22 mouse cellular contexts compared by ENCODE assay signal in the genomic region with DNA sequence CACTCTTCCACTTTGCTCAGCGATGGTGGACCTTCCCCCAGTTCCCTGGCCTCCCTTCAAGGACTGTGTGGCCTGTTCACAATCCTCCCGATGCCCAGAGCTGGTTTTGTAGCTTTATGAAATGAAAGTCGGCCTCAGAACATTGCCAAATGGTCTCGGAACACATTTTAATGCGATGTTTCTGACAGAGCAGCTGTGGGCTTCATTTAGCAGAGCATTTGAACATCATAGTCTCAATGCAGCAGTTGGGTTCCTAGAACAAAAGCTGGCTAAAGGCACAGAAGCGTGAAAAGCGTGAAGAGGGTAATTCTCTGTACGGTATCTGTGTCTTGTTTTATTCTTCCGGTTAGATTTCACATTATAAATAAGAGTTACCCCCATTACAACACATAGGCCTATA.
DNase-seq lines count a peak whose midpoint lies in the region; ATAC-seq lines count a peak whose summit lies in the region.
"Had no signal": no experiment of that assay in that cellular context is flagged by ENCODE, and none has a peak within 500 bp of the region (broad histone marks: within the 10 kb centered on the region; RNA-seq: fewer than 3 reads in every experiment).

No protein-coding gene starts in this region.

- no peak overlapping the region for H3K27ac ChIP-seq in hindbrain, embryonic 11.5 days (ENCODE audit: low read depth, low read length)
- H3K27ac ChIP-seq in hindbrain, embryonic 13.5 days, result no peak overlapping the region
- H3K27ac ChIP-seq: embryonic facial prominence, embryonic 13.5 days; forebrain, embryonic 10.5 days; gastrocnemius, adult 2 months; heart, embryonic 15.5 days; hindbrain, embryonic 15.5 days; liver, embryonic 13.5 days; stomach, embryonic 15.5 days had no signal

- intact Hi-C loops in left cerebral cortex, postnatal 36 days (cut with DNase I), result no loop called here

- H3K4me3 ChIP-seq in hindbrain, embryonic 11.5 days (ENCODE audit: low read depth, low read length), result no peak overlapping the region
- H3K4me3 ChIP-seq in hindbrain, embryonic 13.5 days, result no peak overlapping the region
- H3K4me3 ChIP-seq: embryonic facial prominence, embryonic 13.5 days; forebrain, embryonic 10.5 days; gastrocnemius, adult 2 months; heart, embryonic 15.5 days; hindbrain, embryonic 15.5 days; liver, embryonic 13.5 days; megakaryocyte, embryonic 14.5 days; stomach, embryonic 15.5 days had no signal

- no peaks in the 10 kb centered on the region for H3K27me3 ChIP-seq in hindbrain, embryonic 11.5 days (ENCODE audit: control insufficient read depth, insufficient read depth, low read length)
- no peaks in the 10 kb centered on the region for H3K27me3 ChIP-seq in hindbrain, embryonic 13.5 days
- H3K27me3 ChIP-seq: embryonic facial prominence, embryonic 13.5 days; heart, embryonic 15.5 days; hindbrain, embryonic 15.5 days; liver, embryonic 13.5 days; megakaryocyte, embryonic 14.5 days; stomach, embryonic 15.5 days had no signal

- no peaks in the 10 kb centered on the region for H3K36me3 ChIP-seq in hindbrain, embryonic 11.5 days (ENCODE audit: control insufficient read depth, insufficient read depth, low read length)
- H3K36me3 ChIP-seq in hindbrain, embryonic 13.5 days, result no peaks in the 10 kb centered on the region
- H3K36me3 ChIP-seq: embryonic facial prominence, embryonic 13.5 days; forebrain, embryonic 10.5 days; heart, embryonic 15.5 days; hindbrain, embryonic 15.5 days; liver, embryonic 13.5 days; stomach, embryonic 15.5 days had no signal

- H3K4me2 ChIP-seq in hindbrain, embryonic 11.5 days (replicated peaks; ENCODE audit: low read depth, low read length), result no peak overlapping the region
- H3K4me2 ChIP-seq in hindbrain, embryonic 13.5 days, result no peak overlapping the region
- H3K4me2 ChIP-seq: embryonic facial prominence, embryonic 13.5 days; heart, embryonic 15.5 days; hindbrain, embryonic 15.5 days; liver, embryonic 13.5 days; stomach, embryonic 15.5 days had no signal

- no peak for ATAC-seq in hindbrain, embryonic 11.5 days (ENCODE audit: low FRiP score)
- no peak for ATAC-seq in hindbrain, embryonic 13.5 days (ENCODE audit: low FRiP score)
- no peak for ATAC-seq in activated CD4-positive, CD25-positive, alpha-beta regulatory T cell, adult 4 months
- ATAC-seq: lung, postnatal 0 days had no signal

- H3K9ac ChIP-seq in hindbrain, embryonic 11.5 days (ENCODE audit: low read depth, low read length), result no peak overlapping the region
- no peak overlapping the region for H3K9ac ChIP-seq in hindbrain, embryonic 13.5 days
- H3K9ac ChIP-seq: embryonic facial prominence, embryonic 13.5 days; heart, embryonic 15.5 days; hindbrain, embryonic 15.5 days; liver, embryonic 13.5 days; stomach, embryonic 15.5 days had no signal

- H3K9me3 ChIP-seq in hindbrain, embryonic 11.5 days (ENCODE audit: control insufficient read depth, low read length), result no peaks in the 10 kb centered on the region
- no peaks in the 10 kb centered on the region for H3K9me3 ChIP-seq in hindbrain, embryonic 13.5 days
- H3K9me3 ChIP-seq: embryonic facial prominence, embryonic 13.5 days; forebrain, embryonic 10.5 days; heart, embryonic 15.5 days; hindbrain, embryonic 15.5 days; liver, embryonic 13.5 days; megakaryocyte, embryonic 14.5 days; stomach, embryonic 15.5 days had no signal

- H3K4me1 ChIP-seq in hindbrain, embryonic 11.5 days (replicated peaks; ENCODE audit: control insufficient read depth, insufficient read depth, low read length), result no peaks in the 10 kb centered on the region
- no peaks in the 10 kb centered on the region for H3K4me1 ChIP-seq in hindbrain, embryonic 13.5 days (replicated peaks)
- H3K4me1 ChIP-seq: embryonic facial prominence, embryonic 13.5 days; forebrain, embryonic 10.5 days; heart, embryonic 15.5 days; hindbrain, embryonic 15.5 days; liver, embryonic 13.5 days; megakaryocyte, embryonic 14.5 days; stomach, embryonic 15.5 days had no signal

- peak; percentile 3 for DNase-seq in hindbrain, embryonic 11.5 days (ENCODE audit: low spot score)
- peak; percentile 13 for DNase-seq in ZHBTc4 (ENCODE audit: low read depth, low spot score)
- DNase-seq in layer of hippocampus, adult 8-10 months (ENCODE audit: low spot score in 2 of 2), result peak; percentile 15 to 27
- peak; percentile 15 to 16 for DNase-seq in left cerebral cortex, postnatal 36 days (ENCODE audit: low spot score in 2 of 2)
- no peak for DNase-seq in spleen, adult 18-20 months
- DNase-seq: B cell, adult 2 months; cerebellum, adult 18-20 months; gastrocnemius, adult 2 months; heart, adult 18-20 months; kidney, adult 11 months; kidney, postnatal 36 days; liver, embryonic 13.5 days; thymus, postnatal 14 days had no signal

- WGBS in hindbrain, embryonic 11.5 days, result 79% methylated on average over 9 of the region's 9 CpGs
- 68% methylated on average over 9 of the region's 9 CpGs for WGBS in hindbrain, embryonic 13.5 days

Comparison
In these comparisons a context has a peak if more than half of its experiments do, and no peak if none do; other contexts are left out.
1. DNase-seq: peak in hindbrain, embryonic 11.5 days (single experiment), ZHBTc4 (single experiment), layer of hippocampus, adult 8-10 months (2 of 2) and left cerebral cortex, postnatal 36 days (2 of 2); none in spleen, adult 18-20 months (0 of 2).